Mouse (Mus musculus) embryonic stem cell, embryonic (primary cell): ENCODE measurements around the gene Evi2a.

Experiments
- CTCF ChIA-PET, 4 experiments: fragments of 300-600 bp in 2 of 4; fragments of 350-600 bp in 2 of 4; sonication (Branson Sonifier 250); formaldehyde crosslinking; loops; one replicate each; lab custom pipeline; 2022; ENCODE audit warnings: inconsistent platforms in 2 of 4; lab: Charles Lee
- POLR2A ChIA-PET, 4 experiments: fragments of 300-600 bp in 2 of 4; fragments of 350-600 bp in 2 of 4; sonication (Branson Sonifier 250); formaldehyde crosslinking; loops; one replicate each; lab custom pipeline; 2022; ENCODE audit warnings: antibody characterized with exemption in 4 of 4, inconsistent platforms in 1 of 4; lab: Charles Lee

Gene Evi2a

DNA sequence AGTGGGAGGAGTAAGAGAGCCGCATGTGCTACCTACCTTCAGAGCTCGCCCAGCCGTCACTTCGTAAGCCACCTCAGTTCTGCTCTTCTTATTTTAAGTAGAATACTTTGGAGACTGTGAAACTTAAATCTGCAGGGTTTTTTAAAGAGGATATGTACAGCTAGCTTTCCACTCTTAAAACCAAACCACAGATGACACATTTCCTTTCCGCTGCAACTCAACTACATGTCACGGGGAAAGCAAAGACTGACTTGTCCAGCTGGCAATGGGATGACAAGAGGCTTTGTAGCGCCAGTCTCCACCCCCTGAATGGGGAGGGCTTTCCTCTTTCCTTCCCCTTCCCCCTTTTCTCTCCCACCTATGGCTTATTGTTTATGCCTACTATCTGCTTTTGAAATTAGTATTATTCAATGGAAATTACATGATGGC lies at the start of gene Evi2a, which contains the start of gene Evi2:
TSS of gene Evi2a (minus strand) at position 277 of the 429 bp plus-strand sequence.
TSS of gene Evi2 (minus strand) at position 257 of the 429 bp plus-strand sequence.
- CTCF ChIA-PET: no interaction called here
- POLR2A ChIA-PET: no interaction called here

DNA sequence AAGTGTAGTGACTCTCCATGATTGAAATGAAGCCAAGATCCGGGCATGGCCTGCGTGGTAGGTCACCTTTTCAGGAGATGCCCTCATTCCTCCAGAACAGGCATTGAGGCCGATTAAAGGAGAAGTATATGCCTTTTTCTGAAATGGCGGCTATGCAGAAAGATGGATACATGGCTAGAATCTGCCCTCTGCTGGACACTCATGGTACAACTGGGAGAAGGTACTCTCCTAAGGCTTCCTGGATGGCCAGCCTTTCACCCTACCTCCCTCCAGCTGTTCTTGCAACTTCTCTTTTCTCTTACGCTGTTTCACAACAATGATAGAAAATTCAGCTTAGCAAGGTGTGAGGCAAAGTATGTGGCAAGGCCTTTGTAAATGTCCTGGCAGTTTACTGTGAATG lies 47.3 kb upstream of the Evi2a start:
- POLR2A ChIA-PET: interaction anchor here in 2 of 4 experiments (0.6 to 1.4 kb wide), 2 partner anchors 12 to 27 kb away, joined by 3 to 7 read pairs; no protein-coding TSS in a partner anchor
- CTCF ChIA-PET: interaction anchor here in 1 of 4 experiments (0.8 to 1.2 kb wide), 2 partner anchors 12 to 181 kb away, joined by 3 read pairs; no protein-coding TSS in a partner anchor

DNA sequence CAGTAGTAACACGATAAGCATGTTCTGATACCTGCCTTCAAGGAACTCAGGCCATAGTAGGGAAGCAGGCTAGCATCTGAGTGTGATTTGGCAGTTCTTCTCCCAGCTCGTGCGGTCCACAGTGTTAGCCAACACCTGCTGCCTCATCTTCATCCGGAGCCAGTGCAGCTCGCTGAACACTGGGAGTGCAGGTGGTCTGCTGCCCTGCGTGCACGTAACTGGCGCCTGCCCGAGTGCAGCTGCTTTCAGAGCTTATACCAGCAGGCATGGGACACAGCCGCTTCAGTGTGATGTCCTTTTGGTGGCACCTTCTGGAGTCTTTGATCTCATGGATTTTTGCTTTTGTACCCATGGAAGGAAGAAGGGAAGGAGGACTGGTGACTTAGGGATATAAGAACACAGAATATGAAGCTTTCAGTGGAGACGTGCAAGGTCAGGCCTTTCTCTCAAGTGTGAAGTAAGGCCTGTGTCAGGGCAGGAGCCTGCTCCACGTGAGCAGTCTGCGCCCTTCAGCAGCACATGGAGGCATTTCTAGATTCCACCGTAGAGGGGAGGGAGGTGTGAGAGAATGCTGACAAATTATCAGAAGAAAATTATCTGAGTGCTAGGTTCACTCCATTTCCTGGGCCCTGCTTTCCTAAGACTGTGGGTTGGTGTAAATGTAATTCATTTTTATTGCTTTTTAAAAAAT lies 45.1 kb upstream of the Evi2a start:
- POLR2A ChIA-PET: interaction anchor here in 2 of 4 experiments (0.6 to 2.3 kb wide), 6 partner anchors 9 to 802 kb away, joined by 3 to 5 read pairs (median 3); partner anchors contain the start of gene 5730455P16Rik (in 1 of the 2)
- CTCF ChIA-PET: interaction anchor here (0.5 to 1.9 kb wide), 9 partner anchors 13 to 629 kb away, joined by 3 to 6 read pairs (median 3); no protein-coding TSS in a partner anchor

GRCm38 (mm10) chr11:79573836-79574235 lies 43.4 kb upstream of the Evi2a start:
- ChIA-PET CTCF (no interaction called here), POLR2A (interaction anchor here in 2 of 4 experiments (1.5 to 1.6 kb wide), 2 partner anchors 9 to 293 kb away, joined by 3 to 4 read pairs; no protein-coding TSS in a partner anchor)

GRCm38 (mm10) chr11:79570319-79570718 lies 39.9 kb upstream of the Evi2a start:
- CTCF ChIA-PET: interaction anchor here in 3 of 4 experiments (0.5 to 1.3 kb wide), 3 partner anchors 117 to 194 kb away, joined by 3 read pairs; no protein-coding TSS in a partner anchor
- POLR2A ChIA-PET: no interaction called here

GRCm38 (mm10) chr11:79568197-79568911 lies 37.9 kb upstream of the Evi2a start:
- ChIA-PET CTCF (no interaction called here), POLR2A (no interaction called here)

DNA sequence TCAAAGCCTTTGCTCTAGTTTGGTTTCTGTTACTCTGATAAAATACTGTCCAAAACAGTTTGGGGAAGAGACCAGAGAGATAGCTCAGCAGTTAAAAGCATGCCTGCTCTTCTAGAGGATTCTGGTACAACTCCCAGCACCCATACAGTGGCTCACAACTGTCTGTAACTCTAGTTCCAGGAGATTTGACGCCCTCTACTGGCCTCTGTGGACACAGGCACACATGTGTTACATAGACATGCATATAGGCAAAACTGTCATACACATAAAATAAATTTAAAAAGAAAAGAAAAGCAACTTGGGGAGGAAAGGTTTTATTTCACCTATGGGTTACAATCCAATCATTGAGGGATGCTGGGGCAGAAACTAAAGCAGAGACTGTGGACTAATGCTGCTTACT lies 36.5 kb upstream of the Evi2a start:
- POLR2A ChIA-PET: interaction anchor here in 1 of 4 experiments (0.8 kb wide), 1 partner anchor 9 kb away, joined by 3 read pairs; no protein-coding TSS in a partner anchor
- CTCF ChIA-PET: interaction anchor here in 1 of 4 experiments (0.9 kb wide), 1 partner anchor 10 kb away, joined by 3 read pairs; no protein-coding TSS in a partner anchor

DNA sequence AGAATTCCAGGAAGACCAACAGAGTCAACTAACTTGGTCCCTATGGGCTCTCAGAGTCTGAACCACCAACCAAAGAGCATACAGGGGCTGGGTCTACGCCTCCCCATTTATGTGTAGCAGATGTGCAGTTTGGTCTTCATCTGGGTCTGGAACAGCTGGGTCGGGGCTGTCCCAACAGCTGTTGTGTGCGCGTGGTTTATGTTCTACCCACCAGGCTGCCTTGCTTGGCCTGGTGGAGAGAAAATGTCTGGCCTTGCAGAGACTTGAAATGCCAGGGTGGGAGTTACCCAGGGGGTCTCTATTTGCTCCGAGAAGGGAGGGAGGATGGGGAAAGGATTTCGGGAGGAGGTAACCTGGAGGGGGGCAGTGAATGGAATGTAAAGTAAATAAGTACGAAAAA lies 33.1 kb upstream of the Evi2a start:
- CTCF ChIA-PET: interaction anchor here in 1 of 4 experiments (0.5 kb wide), 1 partner anchor 61 kb away, joined by 6 read pairs; no protein-coding TSS in a partner anchor
- POLR2A ChIA-PET: interaction anchor here in 2 of 4 experiments (0.9 to 1.0 kb wide), 2 partner anchors 47 to 676 kb away, joined by 4 to 5 read pairs; no protein-coding TSS in a partner anchor

- ChIA-PET POLR2A (interaction anchor here in 1 of 4 experiments (0.5 kb wide), 1 partner anchor 133 kb away, joined by 3 read pairs; no protein-coding TSS in a partner anchor), CTCF (no interaction called here)
Measured at GRCm38 (mm10) chr11:79560536-79560935, 30.1 kb upstream of the Evi2a start.

- POLR2A ChIA-PET: interaction anchor here in 2 of 4 experiments (0.6 to 0.9 kb wide), 3 partner anchors 14 to 202 kb away, joined by 3 read pairs; no protein-coding TSS in a partner anchor
- CTCF ChIA-PET: interaction anchor here in 2 of 4 experiments (0.6 to 0.8 kb wide), 2 partner anchors 8 to 347 kb away, joined by 3 read pairs; no protein-coding TSS in a partner anchor
Measured at GRCm38 (mm10) chr11:79552622-79553021, 22.2 kb upstream of the Evi2a start.

DNA sequence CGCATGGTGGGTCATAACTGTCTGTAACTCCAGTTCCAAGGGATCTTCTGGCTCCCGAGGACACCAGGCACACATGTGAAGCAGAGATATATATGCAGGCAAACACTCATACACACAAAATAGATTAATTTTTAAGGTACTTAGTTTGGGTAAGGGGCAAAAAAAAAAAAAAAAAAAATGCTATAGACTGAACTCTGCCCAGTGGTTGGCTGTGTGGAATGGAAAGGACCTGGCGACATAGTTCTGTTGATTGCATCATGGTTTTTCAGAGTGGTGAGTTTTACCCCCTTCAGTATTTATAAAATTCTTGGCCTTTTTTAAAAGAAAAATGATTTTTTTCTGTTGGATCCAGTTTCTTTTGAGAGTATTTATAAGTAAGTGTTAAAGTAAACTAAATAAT lies 5.9 kb upstream of the Evi2a start:
- POLR2A ChIA-PET: no interaction called here
- CTCF ChIA-PET: interaction anchor here in 1 of 4 experiments (0.7 kb wide), 1 partner anchor 613 kb away, joined by 3 read pairs; no protein-coding TSS in a partner anchor

DNA sequence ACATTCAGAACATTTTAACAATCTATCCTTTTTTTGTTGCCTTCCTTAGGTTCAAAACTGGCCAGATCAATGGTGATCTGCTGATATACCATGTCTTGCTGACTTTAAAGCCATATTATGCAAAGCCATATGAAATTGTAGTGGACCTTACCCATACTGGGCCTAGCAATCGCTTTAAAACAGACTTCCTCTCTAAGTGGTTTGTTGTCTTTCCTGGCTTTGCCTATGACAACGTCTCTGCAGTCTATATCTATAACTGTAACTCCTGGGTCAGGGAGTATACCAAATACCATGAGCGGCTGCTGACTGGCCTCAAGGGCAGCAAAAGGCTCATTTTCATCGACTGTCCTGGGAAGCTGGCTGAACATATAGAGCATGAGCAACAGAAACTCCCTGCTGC lies 5.1 kb upstream of the Evi2a start:
- ChIA-PET POLR2A (no interaction called here), CTCF (no interaction called here)

DNA sequence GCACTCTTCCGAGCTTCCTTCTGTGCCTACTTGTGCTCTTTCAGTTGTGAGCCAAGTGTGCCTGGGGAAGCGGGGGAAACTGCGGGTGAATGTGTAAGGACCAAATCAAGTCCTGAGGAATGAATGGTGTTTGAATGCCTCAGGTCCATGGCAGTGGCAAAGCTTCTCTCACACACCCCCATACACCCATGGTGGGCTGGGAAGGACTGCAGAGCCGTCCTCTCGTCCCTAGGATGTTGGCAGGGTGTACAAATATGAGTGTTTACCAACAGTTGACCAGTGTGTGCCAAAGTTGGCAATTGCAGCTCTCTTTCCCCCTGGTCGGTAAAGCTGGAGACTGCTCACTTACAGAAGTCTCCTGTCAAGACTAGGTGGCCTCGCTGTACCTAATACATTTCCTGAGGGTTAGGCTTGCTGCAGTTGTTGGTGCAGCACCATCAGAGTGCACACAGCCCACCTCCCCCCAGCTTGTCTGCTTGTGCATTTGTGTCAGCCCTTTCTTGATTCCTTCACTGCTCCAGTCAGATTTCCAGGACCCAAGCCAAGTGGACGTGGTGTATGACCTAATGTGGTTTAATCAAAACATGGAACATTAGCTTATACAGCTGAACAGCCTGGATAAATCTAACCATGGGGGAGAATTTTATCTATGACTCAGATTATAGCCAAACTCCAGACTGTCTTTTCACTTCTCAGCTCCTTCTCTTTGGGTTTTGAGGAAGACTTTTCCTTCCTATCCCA lies 3.7 kb upstream of the Evi2a start:
- ChIA-PET CTCF (no interaction called here), POLR2A (no interaction called here)

GRCm38 (mm10) chr11:79533311-79533710 lies 2.9 kb upstream of the Evi2a start:
- CTCF ChIA-PET: no interaction called here
- POLR2A ChIA-PET: no interaction called here

- CTCF ChIA-PET: interaction anchor here in 1 of 4 experiments (0.5 kb wide), 1 partner anchor 9 kb away, joined by 3 read pairs; no protein-coding TSS in a partner anchor
- POLR2A ChIA-PET: interaction anchor here in 1 of 4 experiments (0.5 kb wide), 1 partner anchor 401 kb away, joined by 3 read pairs; no protein-coding TSS in a partner anchor
Measured at GRCm38 (mm10) chr11:79531485-79531884, 1.1 kb upstream of the Evi2a start.

DNA sequence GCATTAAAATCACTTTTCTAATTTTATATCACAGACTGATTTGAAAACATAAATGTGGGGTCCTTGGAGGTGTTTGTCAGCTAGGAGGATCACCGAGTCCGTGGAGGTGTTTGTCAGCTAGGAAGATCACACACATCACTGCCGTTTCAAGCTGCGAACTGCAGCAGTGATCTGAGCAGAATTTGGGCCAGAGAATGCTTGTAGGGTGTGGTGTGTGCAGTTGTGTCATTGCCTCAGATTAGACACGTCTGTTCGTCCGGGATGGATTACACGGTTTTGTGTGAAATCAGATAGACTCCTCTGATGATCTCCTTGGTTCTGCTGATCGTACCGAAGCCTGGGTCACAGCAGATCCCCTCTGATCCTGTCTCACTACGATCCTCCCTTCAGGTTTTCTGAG lies 365 bp upstream of the Evi2a start:
- ChIA-PET POLR2A (no interaction called here), CTCF (no interaction called here)

- ChIA-PET POLR2A (no interaction called here), CTCF (no interaction called here)
Measured at GRCm38 (mm10) chr11:79529736-79530135, 673 bp downstream of the Evi2a start.

DNA sequence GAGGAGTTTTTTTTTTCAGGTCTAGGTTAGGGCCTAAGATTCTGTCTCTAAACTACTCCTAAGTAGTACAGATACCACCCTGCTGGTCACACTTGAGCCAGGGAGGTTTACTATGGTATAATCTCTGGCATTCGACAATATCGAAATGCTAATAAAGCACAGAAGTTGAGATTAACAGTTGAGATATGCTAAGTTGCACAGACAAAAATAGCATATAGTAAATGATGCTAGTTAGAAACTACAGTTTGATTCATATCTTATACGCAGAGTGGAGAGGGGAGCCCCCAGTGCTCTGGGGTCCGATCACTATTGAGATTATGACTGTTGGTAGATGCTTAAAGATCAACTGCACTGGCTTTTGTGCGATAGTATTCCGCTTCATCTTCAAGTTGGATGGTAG lies 1.2 kb downstream of the Evi2a start:
- ChIA-PET CTCF (no interaction called here), POLR2A (no interaction called here)
